Comparison of ENCODE assay signal across 16 mouse cellular contexts in genomic region chr13:95328767-95329166, GRCm38 (mm10). TPM values are rescaled to one million over a fixed set of nuclear protein-coding genes. Genes with fewer than 3 reads are reported as not detected.
DNase-seq lines count a peak whose midpoint lies in the region; ATAC-seq and TF ChIP-seq lines count a peak whose summit lies in the region.
"Had no signal": no experiment of that assay in that cellular context is flagged by ENCODE, and none has a peak within 500 bp of the region (broad histone marks: within the 10 kb centered on the region; RNA-seq: fewer than 3 reads in every experiment).

No protein-coding gene starts in this region.

- H3K4me2 ChIP-seq in intestine, embryonic 16.5 days (ENCODE audit: low read depth, low read length), result no peak overlapping the region
- H3K4me2 ChIP-seq in intestine, embryonic 15.5 days (replicated peaks), result no peak overlapping the region
- peak overlapping the region; percentile 23; the same call in 1 of the 2 replicates for H3K4me2 ChIP-seq in kidney, postnatal 0 days (ENCODE audit: low read length)
- H3K4me2 ChIP-seq: heart, embryonic 12.5 days had no signal

- ATAC-seq in intestine, embryonic 16.5 days, result no peak
- ATAC-seq in intestine, embryonic 15.5 days, result no peak
- no peak for ATAC-seq in kidney, postnatal 0 days (replicated peaks; ENCODE audit: low FRiP score, low read depth)
- ATAC-seq: forebrain, embryonic 16.5 days had no signal

- 0 out of 2 replicates have a peak overlapping the region, but pooled peaks have one; percentile 3 for H3K9ac ChIP-seq in intestine, embryonic 16.5 days (ENCODE audit: low read depth, low read length)
- H3K9ac ChIP-seq in intestine, embryonic 15.5 days, result no peak overlapping the region
- no peak overlapping the region for H3K9ac ChIP-seq in kidney, postnatal 0 days (ENCODE audit: low read depth, low read length)
- H3K9ac ChIP-seq: heart, embryonic 12.5 days; limb, embryonic 13.5 days; liver, embryonic 14.5 days; neural tube, embryonic 13.5 days had no signal

- no peak overlapping the region for H3K4me3 ChIP-seq in intestine, embryonic 16.5 days (ENCODE audit: low read length)
- H3K4me3 ChIP-seq in intestine, embryonic 15.5 days (replicated peaks), result no peak overlapping the region
- no peak overlapping the region for H3K4me3 ChIP-seq in kidney, postnatal 0 days (replicated peaks; ENCODE audit: low read depth, low read length)
- H3K4me3 ChIP-seq: erythroblast, embryonic 14.5 days; heart, embryonic 12.5 days; limb, embryonic 13.5 days; neural tube, embryonic 13.5 days had no signal

- no peaks in the 10 kb centered on the region for H3K36me3 ChIP-seq in intestine, embryonic 16.5 days (ENCODE audit: control insufficient read depth, insufficient read depth, low read length)
- no peaks in the 10 kb centered on the region for H3K36me3 ChIP-seq in intestine, embryonic 15.5 days
- no peaks in the 10 kb centered on the region for H3K36me3 ChIP-seq in kidney, postnatal 0 days (ENCODE audit: insufficient read depth, low read length)
- H3K36me3 ChIP-seq: G1E; neural tube, embryonic 13.5 days had no signal

- peaks cover 23% of the 10 kb centered on the region for H3K4me1 ChIP-seq in intestine, embryonic 16.5 days (ENCODE audit: control insufficient read depth, insufficient read depth, low read length)
- peaks cover 13% of the 10 kb centered on the region; the same call in 1 of the 2 replicates for H3K4me1 ChIP-seq in intestine, embryonic 15.5 days (replicated peaks)
- H3K4me1 ChIP-seq in kidney, postnatal 0 days (replicated peaks; ENCODE audit: insufficient read depth, low read length), result peaks cover 8% of the 10 kb centered on the region; the same call in 1 of the 2 replicates

- no peaks in the 10 kb centered on the region for H3K27me3 ChIP-seq in intestine, embryonic 16.5 days (replicated peaks; ENCODE audit: control insufficient read depth, insufficient read depth, low read length)
- no peaks in the 10 kb centered on the region for H3K27me3 ChIP-seq in intestine, embryonic 15.5 days (replicated peaks)
- H3K27me3 ChIP-seq in kidney, postnatal 0 days (ENCODE audit: insufficient read depth, low read length), result no peaks in the 10 kb centered on the region
- H3K27me3 ChIP-seq: heart, embryonic 12.5 days; limb, embryonic 13.5 days; neural tube, embryonic 13.5 days had no signal

- no peak for TF ChIP-seq CTCF in kidney, postnatal 0 days (IDR thresholded peaks at IDR 0.05; ENCODE audit: low read depth)

- no peak overlapping the region for H3K27ac ChIP-seq in intestine, embryonic 16.5 days (ENCODE audit: low read length)
- H3K27ac ChIP-seq in intestine, embryonic 15.5 days, result no peak overlapping the region
- no peak overlapping the region for H3K27ac ChIP-seq in kidney, postnatal 0 days
- H3K27ac ChIP-seq: limb, embryonic 13.5 days; liver, embryonic 14.5 days; neural tube, embryonic 13.5 days had no signal

- H3K9me3 ChIP-seq in intestine, embryonic 16.5 days (ENCODE audit: control insufficient read depth, low read length), result no peaks in the 10 kb centered on the region
- H3K9me3 ChIP-seq in intestine, embryonic 15.5 days, result no peaks in the 10 kb centered on the region
- no peaks in the 10 kb centered on the region for H3K9me3 ChIP-seq in kidney, postnatal 0 days (replicated peaks; ENCODE audit: low read length)
- H3K9me3 ChIP-seq: G1E; heart, embryonic 12.5 days; limb, embryonic 13.5 days had no signal

- WGBS in intestine, embryonic 16.5 days, result 76% methylated on average over 11 of the region's 11 CpGs
- 79% methylated on average over 11 of the region's 11 CpGs for WGBS in intestine, embryonic 15.5 days
- 69% methylated on average over 11 of the region's 11 CpGs for WGBS in kidney, postnatal 0 days

- DNase-seq in cerebellum, adult 8-10 months, result peak; percentile 21
- peak; percentile 48 for DNase-seq in cerebellum, adult 9-10 months
- no peak for DNase-seq in kidney, postnatal 0 days (ENCODE audit: low spot score)
- DNase-seq in adrenal gland, postnatal 4 days (ENCODE audit: low spot score in 2 of 2), result no peak
- DNase-seq in left cerebral cortex, adult 9 months (ENCODE audit: low spot score in 2 of 2), result no peak
- DNase-seq: right cerebral cortex, postnatal 25 days; thymus, postnatal 25 days had no signal

RNA-seq across cellular contexts. Expression of gene Zbed3, which starts 5.4 kb away (rescaled TPM):
- polyA plus RNA-seq in intestine, embryonic 16.5 days (2015; fragmentation: Nextera tagmentation; extraction: Ambion mirVana), result 38.5 and 43.4 TPM in 2 replicates
- polyA plus RNA-seq in intestine, embryonic 15.5 days (2015; fragmentation: Nextera tagmentation; extraction: Ambion mirVana), result 49.2 and 53.4 TPM in 2 replicates
- polyA plus RNA-seq in kidney, postnatal 0 days (2015; fragmentation: Nextera tagmentation; extraction: Ambion mirVana), result 72.3 and 73.5 TPM in 2 replicates
- total RNA-seq in adrenal gland, postnatal 4 days (2021), result 10 to 100 TPM; 54.9 to 59.5 TPM
- polyA plus RNA-seq: G1E had no signal

RNA-seq across cellular contexts. Expression of gene Aggf1, which starts 46.4 kb away (rescaled TPM):
- polyA plus RNA-seq in intestine, embryonic 16.5 days (2015; fragmentation: Nextera tagmentation; extraction: Ambion mirVana), result 22.8 and 25.0 TPM in 2 replicates
- polyA plus RNA-seq in intestine, embryonic 15.5 days (2015; fragmentation: Nextera tagmentation; extraction: Ambion mirVana), result 29.8 and 32.3 TPM in 2 replicates
- 32.2 and 33.1 TPM in 2 replicates for polyA plus RNA-seq in kidney, postnatal 0 days (2015; fragmentation: Nextera tagmentation; extraction: Ambion mirVana)
- 10 to 100 TPM; 36.2 to 38.4 TPM for total RNA-seq in adrenal gland, postnatal 4 days (2021)

Comparison
In these comparisons a context has a peak if more than half of its experiments do, and no peak if none do; other contexts are left out.
1. DNase-seq: peak in cerebellum, adult 8-10 months (single experiment) and cerebellum, adult 9-10 months (single experiment); none in kidney, postnatal 0 days (single experiment), adrenal gland, postnatal 4 days (0 of 2) and left cerebral cortex, adult 9 months (0 of 2).